Mouse (Mus musculus) left cerebral cortex, adult 8-10 months (tissue): Measurements from ENCODE around the gene Sytl3. TPM values are rescaled to one million over a fixed set of nuclear protein-coding genes. Genes with fewer than 3 reads are reported as not detected.
A peak's percentile ranks its signal among the peaks of the same experiment; 100 is the strongest.

Source experiments
- DNase-seq, 2 experiments: peaks; one replicate each; pipeline ENCODE4 v3.0.0; 2022; ENCODE audit warnings: low spot score in 2 of 2
- total RNA-seq, 4 experiments: library from RNA; stranded (reverse); gene quantifications; 2 replicates each; pipeline ENCODE4 v1.2.4; 2022

Sytl3 gene
- total RNA-seq, 4 experiments from 2014 or later, result 0.19 to 1.1 (median 0.30) TPM; not detected in 1

DNA sequence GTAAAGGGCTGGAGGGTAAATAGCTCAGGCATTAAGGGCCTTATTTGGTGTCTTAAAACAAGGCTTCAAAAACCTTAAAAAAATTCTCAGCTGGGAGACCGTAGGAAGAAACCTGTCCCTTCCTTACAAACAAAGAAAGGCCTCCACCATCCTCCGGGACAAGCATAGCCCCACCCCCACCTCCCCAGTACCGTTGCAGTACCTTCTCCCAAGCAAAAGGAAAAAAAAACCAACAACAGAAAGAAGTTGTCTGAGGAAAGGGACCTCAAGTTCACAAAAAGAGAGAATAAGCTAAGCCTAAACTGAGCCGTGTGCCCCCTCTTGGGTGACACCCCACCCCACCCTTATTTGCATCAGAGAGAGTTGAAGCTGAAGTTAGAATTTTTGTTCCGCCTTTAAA is 117.7 kb downstream of the Sytl3 start:
- no peak for DNase-seq

DNA sequence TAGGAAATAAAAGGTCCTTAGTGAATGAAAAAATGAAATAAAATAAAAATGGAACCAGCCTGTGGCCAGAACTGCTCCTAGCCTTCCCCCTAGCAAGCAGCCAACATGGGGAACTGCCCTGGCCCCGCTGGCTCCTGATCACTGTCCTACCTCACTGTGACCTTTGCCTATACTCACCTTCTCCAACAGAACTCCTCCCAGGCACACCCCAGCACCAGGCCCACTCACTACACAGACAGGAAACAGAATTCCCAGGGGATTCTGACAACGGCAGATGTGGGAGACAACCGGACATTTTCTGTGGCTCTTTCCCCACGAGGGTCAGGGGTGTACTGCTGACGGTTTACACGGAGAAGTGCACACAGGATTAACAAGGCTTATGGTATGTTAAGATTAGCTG is 118.2 kb downstream of the Sytl3 start:
- DNase-seq, result no peak

DNA sequence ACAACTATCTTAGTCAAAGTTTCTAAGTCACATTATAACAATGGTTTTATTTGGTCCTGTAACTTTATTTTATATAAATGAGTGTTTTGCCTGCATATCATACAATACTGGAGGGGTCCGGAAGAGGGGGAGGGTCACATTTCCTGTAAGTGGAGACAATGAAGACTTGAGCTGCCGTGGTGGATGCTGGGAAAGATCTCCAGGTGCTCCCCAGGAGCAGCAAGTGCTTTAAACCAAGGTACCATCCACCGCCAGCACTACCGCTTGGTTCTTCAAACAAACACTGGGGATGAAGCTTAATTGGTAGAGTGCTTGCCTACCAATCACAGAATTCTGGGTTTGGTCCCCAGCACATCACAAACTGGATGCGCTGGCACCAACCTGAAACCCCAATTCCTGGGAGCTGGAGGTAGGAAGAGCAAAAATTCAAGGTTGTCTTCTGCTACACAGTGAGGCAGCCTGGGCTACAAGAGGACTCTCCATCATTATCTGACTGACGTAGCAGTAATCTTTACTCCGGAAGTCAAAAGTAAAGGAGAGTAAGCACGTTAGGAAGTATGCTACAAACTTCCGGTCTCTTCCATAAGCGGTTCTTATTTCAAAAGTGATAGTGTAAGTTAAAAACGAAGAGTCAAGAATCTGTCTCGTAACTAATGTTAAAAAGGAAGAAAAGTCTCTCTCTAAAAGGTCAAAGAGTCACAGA is 118.9 kb downstream of the Sytl3 start:
- DNase-seq, result no peak

DNA sequence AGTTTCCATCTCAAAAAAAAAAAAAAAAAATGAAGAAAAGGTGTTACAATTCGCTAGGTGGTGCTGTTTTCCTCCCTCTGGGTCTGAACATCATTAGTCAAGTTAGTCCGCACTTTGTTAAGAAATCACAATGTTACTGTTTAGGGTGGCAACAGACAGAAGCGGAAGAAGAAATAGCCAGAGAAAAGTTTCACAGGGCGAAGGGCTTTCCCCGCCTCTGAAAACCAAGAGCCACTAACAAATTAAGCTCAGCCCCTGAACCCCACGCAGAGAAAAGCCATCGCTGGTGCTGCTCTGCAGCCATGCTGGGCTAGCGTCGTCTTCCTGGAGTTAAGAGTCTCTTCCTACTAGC is 119.4 kb downstream of the Sytl3 start:
- no peak for DNase-seq

DNA sequence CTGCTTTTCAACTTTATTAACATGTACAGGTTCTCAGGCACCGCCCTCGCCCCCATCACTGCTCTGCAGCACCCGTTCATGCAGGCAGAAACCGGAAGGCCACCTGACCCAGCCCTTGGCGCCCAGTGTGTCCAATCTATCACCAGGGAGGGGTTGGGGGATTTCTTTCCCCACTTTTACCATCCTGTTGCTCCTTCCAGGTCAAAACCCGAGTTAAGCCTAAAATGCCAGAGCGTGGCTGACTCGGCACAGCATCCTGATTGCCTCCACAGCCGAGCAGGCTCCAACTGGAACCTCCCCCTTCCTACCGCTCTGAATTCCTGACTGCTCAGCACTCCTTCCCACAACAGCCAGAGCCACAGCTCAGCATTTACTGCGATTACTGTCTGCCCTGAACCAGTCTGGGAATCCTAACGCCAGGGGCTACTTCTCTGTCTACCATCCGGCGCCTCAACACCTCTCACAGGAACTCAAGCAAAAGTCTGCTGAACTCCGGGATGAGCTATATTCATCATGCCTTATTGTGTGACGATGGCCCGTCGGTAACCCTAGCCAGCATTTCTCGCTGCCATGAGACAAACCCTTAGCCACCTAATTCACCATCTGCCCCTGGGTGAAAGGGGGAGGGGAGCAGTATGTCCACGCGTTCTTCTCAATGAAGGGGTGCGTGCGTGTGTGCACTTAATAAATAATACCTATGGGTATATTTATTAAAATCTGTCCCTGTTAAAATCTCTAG is 120.0 kb downstream of the Sytl3 start:
- DNase-seq, result no peak

DNA sequence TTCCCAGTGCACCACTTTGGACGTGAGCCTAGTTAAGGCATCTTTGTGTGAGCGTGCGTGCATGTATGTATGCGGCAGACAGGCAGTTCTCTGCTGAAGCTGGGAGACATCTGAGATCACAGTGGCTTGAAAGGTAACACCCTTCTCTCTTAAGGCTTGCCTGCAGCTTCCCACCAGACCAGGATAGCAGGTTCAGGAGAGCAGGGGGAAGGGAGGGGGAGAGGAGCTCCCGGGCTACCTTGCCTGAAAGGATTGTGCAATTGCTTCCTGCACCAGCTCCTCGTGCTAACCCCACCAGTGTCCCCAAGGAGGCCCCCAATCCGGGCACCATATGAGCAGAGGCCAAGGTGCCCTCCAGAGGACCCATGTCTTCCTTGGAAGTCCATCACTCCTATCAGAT is 120.7 kb downstream of the Sytl3 start:
- DNase-seq, result no peak

DNA sequence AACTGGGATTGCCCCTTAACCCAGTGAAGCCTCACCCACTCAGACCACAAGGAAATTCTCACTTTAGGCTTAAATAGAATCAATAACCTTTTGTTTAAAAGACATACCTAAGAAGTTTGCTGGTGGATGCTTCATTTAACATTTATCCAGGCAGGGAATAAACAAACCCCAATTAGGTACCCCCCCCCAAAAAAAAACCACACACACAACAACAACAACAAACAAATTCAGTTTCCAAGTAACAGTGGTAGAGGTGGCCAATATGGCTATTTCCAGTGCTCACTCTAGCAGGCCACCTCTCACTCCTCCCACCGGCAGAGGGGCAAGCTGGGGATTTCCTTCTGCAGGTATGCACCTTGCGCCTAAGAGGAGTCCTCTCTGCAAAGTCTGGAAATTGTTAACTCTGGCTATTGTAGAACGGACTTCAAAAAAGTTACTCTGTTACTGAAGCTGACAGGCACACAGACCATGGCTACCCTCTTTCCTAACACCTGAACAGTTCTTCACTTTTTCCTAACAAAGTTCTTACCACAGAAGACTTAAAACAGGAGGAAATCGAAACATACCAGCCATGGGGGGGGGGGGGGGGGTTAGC is 121.7 kb downstream of the Sytl3 start:
- no peak for DNase-seq

DNA sequence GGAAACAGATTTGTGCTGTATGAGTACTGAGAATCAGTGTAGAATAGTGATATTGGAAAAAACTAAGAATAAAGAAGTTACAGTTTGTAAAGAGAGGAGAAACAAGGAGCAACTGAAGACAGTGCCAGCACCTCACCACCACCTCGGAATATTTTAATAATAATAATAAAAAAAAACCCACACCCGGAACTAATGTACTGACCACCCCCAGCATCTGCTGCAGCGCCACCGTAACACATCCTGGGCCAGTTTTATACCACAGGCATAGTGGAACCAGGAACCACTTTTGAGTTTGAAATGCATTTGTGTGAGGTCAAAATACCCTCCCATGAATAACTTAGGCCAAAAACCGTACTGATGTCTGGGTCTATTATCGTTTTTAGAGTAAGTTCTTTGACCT is 122.4 kb downstream of the Sytl3 start:
- no peak for DNase-seq

DNA sequence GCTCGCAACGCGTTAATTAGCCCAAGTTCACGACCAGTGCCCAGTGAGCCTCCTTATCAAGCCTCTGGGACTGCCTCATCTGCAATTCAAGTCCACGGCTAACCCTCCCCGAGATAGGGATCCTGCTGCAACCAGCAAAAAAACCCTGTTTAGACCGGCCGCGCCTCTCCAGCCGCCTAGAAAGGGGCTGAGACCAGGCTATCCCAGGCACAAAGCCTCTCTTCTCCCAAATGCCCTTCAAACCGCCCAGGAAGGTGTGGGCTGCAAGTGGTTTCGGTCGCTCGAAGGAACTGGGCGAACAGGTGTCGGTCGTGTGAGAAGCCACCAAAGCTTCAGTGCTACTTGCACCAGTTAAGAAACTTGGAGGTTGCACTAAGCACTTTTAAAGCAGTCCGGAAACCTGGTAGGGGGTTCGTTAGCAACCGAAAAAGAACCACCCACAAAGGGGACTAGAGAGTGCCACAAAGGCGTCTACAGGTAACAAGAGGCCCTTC is 123.2 kb downstream of the Sytl3 start:
- DNase-seq, result no peak

DNA sequence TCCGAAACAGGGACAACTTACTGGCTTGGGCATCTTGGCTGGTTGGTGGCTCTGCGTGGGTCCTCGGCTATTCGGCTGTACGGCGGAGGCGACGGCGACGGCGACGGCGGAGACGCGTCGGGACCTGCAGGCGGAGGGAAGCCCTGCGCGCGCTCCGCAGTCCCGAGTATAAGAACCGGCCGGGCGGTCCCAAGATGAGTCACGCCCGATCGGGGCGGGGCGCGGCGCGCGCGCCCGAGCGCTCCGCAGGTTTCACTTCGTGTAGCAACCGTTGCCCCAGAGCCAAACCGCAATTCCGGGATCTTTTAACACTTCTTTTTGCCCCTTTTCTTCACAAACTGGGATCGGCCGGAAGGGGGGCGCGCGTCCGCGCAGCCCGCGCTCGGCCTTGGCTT is 123.7 kb downstream of the Sytl3 start, which contains the start of gene Ezr:
Gene Ezr, minus strand, starts transcription at position 174 of the 395 bp plus-strand sequence.
- peak; percentile 48 to 50 for DNase-seq

DNA sequence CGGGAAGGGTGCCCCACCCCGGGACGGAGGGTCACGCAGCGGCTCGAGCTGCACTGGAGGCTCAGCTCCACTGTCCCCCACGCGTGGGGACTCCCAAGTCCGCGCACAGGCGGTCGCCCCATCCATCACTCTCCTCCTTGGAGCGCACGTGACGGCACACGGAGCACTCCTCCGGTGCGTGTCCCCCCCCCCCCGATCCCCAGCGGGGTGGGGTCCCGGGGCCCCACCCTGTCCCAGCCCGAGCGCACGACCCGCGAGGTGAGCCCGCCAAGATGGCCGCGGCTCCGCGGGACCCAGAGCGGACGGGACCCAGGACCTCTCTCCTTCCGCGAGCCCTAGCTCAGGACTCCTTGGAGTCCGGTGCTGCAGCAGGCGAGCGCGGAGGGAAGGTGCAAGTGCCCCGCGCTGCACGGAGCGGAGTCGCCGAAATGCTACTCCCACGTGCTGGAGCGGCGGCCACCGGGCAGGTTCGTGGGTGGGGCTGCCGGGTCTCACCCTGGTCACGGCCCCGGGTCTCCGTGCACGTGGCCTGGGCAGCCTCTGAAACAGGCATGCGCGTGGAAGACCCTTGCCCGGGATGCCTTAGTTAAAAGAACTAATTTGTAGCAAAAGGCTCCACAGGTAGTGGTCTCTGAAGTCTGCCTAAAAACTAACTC is 124.2 kb downstream of the Sytl3 start:
- DNase-seq, result no peak

DNA sequence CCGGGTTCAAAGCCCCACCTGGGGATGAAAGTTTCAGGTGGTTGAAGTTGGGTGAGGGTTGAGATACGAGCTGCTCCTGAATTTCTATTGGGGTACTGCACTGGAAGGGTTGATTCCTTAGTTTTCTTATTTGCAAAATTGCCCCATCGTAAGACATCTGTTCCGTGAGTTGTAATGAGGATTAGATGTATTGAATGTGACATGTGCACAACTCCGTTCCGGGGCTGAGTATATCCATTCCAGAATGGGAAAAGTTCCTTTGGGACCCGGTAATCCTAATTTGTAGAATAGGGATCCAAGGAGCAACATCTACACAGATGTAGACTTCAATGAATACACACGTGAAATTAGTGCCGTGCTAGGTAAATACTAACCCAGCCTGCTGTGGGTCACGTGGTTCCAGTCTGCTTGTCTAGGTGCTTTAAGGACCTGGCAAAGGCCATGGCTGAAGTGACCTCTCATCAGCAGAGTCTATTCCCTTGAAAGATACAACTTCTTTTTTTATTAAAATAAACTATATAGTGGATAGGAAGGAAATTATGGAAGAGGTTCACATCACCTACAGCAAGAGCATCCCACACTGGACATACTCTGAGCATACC is 125.0 kb downstream of the Sytl3 start:
- no peak for DNase-seq

DNA sequence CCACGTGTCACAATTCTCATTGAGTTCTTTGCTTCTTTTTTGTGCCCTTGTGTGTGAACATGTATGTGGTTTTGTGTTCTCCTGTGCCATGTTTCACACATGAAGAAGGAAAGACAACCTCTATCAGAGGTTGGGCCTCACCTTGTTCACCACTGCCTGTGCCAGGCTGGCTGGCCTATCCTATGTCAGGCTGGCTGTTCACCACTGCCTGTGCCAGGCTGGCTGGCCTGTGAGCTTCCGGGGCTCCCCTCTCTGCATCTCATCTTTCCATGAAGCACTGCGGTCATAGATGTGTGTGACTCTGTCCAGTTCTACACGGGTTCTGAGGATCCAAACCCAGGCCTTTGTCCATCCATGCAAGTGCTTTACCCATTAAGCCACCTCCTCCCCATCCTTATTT is 128.3 kb downstream of the Sytl3 start:
- no peak for DNase-seq

Other genes starting within 250 kb of the Sytl3 start
- gene Dynlt1b, start 229.0 kb upstream of the Sytl3 start, total RNA-seq, result 10 to 100 TPM; 43.9 to 53.3 (median 48.5) TPM
- gene Dynlt1c, start 57.4 kb upstream of the Sytl3 start, total RNA-seq, result 10 to 100 TPM; 17.1 to 20.9 (median 19.6) TPM
- gene Dynlt1f, start 3.2 kb upstream of the Sytl3 start, total RNA-seq, result 10 to 100 TPM; 26.6 to 39.7 (median 29.6) TPM
- gene Ezr, start 123.7 kb downstream of the Sytl3 start, total RNA-seq, result 10 to 100 TPM; 37.9 to 48.8 (median 40.2) TPM